Mouse (Mus musculus): Measurements from ENCODE around the gene Klhl40. TPM values are rescaled to one million over a fixed set of nuclear protein-coding genes. Genes with fewer than 3 reads are reported as not detected.
A peak's percentile ranks its signal among the peaks of the same experiment; 100 is the strongest.

Gene Klhl40
- polyA plus RNA-seq, 1 experiment: 0.72 TPM

DNA sequence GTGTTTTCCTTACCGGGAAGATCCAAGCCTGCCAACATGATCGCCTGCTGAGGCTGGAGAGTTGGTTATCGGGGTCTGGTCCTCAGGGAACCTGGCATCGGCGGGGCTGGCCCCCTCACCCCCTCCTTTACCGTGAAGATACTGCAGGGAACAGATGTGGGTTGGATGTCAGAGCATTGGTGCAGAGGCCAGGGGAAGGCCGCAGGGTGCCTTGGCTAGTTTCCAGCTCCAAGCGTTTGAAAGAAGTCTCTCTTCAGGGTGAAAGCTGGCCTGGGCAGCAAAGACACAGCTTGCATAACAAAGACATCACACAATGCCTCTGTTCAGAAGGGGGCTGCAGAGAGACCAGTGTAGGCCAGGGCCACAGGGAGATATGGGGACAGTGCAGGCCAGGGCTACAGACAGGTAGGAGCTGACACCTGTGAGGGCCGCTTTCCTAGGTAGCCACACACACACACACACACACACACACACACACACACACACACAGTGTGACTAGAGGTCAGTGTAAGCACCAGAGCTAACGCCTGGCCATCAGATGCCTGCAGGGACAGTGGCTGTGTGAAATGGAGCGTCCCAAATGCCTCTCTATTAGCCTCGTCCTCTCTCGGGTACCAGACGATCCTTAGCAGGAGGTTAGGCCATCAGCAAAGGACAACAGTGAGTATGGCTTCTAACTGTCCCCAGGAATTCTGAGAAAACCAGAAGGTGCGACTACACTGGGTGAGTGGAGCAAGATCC, 32.8 kb downstream of the Klhl40 start:
- DNase-seq (ENCODE audit: low read depth): peak; percentile 83
- no peak for TF ChIP-seq POLR2A (IDR thresholded peaks at IDR 0.05; ENCODE audit: borderline replicate concordance, extremely low read depth, insufficient read depth, insufficient read length, poor library complexity, severe bottlenecking)
- no peak for TF ChIP-seq CTCF (IDR thresholded peaks at IDR 0.05; ENCODE audit: borderline replicate concordance, extremely low read depth, insufficient read depth, insufficient read length)

DNA sequence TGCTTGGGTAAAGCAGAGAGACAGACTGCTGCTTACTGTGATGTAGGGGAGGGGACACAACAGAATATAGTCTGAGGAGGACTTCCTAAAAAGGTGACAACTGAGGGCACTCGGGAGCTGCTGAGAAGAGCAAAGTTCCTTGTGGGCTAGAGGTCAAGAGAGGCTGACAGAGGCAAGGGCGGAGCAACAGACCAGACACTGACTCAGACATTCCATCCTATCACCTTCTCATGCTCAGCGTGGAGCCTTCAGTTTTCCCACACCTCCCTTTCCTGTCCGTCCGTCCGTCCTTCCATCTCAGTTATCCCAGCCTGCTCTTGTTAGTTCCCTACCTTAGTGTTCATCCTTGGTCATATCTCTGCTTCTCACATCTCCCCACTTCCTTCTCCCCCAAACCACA, 37.8 kb downstream of the Klhl40 start:
- no peak for DNase-seq (ENCODE audit: low read depth)
- TF ChIP-seq CTCF (IDR thresholded peaks at IDR 0.05; ENCODE audit: borderline replicate concordance, extremely low read depth, insufficient read depth, insufficient read length): no peak

DNA sequence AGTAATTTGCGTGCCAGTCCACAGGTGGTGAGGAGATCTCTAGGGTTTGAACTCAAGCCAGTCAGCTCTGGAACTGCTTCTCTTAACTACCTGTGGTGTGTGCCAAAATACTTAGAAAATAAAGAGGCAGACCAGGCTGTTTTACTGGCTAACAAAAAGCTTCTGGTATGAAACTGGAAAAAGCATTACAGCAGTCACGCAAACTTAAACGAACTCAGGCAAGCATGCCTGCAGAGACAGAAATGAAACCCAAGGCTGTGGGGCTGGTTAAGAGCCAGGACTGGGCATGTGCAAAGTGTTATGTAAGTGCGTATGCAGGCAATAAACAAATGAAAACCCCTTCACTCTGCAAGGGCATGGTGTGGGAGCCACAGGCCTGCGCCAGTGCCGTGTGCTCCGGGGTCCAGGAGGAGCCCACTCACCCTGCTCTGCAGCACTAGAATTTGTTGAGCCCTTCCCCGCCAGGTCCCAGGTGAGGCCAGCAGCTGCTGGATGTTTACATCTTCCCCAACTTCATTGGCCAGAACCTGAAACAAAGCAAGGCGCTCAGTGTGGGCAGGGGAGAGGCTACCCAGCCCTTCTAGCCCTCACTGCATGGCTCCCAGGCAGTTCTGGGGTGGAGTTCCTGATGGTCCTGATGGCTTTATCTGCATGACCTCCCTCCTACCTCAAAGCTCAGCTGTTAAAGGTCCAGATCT, 41.8 kb downstream of the Klhl40 start:
- DNase-seq (ENCODE audit: low read depth): peak; percentile 27
- TF ChIP-seq POLR2A (IDR thresholded peaks at IDR 0.05; ENCODE audit: borderline replicate concordance, extremely low read depth, insufficient read depth, insufficient read length, poor library complexity, severe bottlenecking) (no peak), CTCF (IDR thresholded peaks at IDR 0.05; ENCODE audit: borderline replicate concordance, extremely low read depth, insufficient read depth, insufficient read length) (no peak)

DNA sequence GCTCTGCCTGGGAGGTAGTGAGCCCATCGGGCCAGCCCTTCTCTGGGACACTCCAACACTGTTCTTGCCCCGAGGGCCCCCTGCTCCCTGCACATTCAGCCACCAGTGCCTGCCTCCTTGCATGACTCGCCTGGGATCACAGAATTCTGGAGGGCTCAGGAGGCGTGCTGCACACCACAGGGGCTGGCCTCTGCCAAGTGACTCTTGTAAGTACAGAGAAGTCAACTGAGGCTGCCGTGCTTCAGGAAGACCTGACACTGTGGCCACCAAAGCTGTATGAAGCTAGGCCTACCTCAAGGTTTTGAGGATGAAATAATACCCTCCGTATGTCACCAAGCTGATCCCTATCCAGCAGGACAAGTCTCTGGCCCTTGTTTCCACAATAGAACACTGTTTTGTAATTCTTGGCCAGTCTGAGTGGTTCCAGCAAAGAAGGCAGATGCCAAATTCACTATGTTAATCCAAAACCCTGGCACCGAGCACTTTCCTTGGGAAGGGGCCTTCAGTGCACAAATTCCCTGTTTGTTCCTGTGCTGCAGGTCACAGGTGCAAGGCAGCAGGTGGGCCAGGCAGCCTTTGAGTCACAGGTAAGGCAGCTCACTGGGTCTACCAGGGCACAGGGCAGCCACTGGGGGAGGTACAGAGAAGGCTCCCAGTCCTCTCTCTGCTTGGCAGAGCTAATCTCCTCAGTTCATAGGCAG, 42.5 kb downstream of the Klhl40 start:
- DNase-seq (ENCODE audit: low read depth): peak; percentile 60
- TF ChIP-seq POLR2A (IDR thresholded peaks at IDR 0.05; ENCODE audit: borderline replicate concordance, extremely low read depth, insufficient read depth, insufficient read length, poor library complexity, severe bottlenecking) (no peak), CTCF (IDR thresholded peaks at IDR 0.05; ENCODE audit: borderline replicate concordance, extremely low read depth, insufficient read depth, insufficient read length) (no peak)

DNA sequence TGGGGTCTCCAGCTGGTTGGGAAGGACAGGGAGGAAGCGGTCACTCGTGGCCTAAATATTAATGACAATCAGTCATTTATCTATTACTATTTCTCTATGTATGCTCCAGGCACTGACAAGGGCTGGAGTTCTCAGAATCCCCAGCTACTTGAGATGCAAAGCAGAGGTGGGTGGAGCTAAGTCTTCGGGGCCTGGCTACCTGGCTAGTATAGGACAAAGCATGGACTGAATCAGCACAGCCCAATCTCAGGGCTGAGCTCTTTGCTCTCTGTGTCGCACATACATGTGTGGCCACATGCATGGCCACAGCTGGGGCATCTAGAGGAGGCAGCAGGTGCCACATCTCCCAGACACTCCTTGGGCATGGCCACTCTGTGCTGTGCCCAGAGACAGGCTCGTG, 43.4 kb downstream of the Klhl40 start:
- DNase-seq (ENCODE audit: low read depth): no peak
- TF ChIP-seq POLR2A (IDR thresholded peaks at IDR 0.05; ENCODE audit: borderline replicate concordance, extremely low read depth, insufficient read depth, insufficient read length, poor library complexity, severe bottlenecking): no peak
- no peak for TF ChIP-seq CTCF (IDR thresholded peaks at IDR 0.05; ENCODE audit: borderline replicate concordance, extremely low read depth, insufficient read depth, insufficient read length)

DNA sequence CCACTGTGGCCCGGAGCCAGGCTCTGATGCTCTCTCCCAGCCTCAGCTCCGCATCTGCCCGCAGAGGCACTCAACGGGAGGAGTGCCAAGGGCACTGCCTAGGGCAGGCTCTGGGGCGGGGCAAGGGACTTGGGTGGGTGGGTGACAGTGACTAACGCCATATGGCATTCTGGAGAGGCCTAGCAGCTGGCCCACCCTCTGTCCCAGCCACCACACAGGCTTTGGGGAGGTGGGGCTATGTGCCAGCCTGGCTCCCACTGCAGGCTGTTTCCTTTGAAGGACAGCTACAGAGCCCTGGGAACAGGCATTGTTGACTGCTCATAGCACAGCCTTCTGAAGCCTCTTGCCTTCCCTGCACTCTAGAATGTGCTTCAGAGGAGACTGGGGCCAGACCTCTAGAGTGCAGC, 45.2 kb downstream of the Klhl40 start:
- DNase-seq (ENCODE audit: low read depth): peak; percentile 90
- no peak for TF ChIP-seq CTCF (IDR thresholded peaks at IDR 0.05; ENCODE audit: borderline replicate concordance, extremely low read depth, insufficient read depth, insufficient read length)

DNA sequence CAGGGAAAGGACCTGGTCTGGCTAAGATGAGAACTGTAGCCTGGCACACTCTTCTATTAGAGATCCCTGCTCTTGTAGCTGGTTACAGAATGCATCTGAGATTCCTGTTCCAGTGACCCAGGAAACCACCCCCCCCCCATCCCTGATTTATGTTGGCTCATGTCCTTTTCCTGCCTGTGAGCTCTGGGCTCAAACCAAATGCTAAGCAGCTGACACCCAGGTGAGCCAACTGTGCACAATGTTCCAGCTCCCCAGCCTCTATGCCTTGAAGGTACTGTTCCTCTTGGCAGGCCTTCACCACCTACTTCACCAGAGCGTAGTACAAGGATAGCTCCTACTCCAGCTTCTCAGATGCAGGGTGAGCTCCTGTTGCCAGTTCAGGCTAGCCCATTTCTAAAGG, 45.6 kb downstream of the Klhl40 start:
- DNase-seq (ENCODE audit: low read depth): peak; percentile 59
- no peak for TF ChIP-seq POLR2A (IDR thresholded peaks at IDR 0.05; ENCODE audit: borderline replicate concordance, extremely low read depth, insufficient read depth, insufficient read length, poor library complexity, severe bottlenecking)
- TF ChIP-seq CTCF (IDR thresholded peaks at IDR 0.05; ENCODE audit: borderline replicate concordance, extremely low read depth, insufficient read depth, insufficient read length): no peak

DNA sequence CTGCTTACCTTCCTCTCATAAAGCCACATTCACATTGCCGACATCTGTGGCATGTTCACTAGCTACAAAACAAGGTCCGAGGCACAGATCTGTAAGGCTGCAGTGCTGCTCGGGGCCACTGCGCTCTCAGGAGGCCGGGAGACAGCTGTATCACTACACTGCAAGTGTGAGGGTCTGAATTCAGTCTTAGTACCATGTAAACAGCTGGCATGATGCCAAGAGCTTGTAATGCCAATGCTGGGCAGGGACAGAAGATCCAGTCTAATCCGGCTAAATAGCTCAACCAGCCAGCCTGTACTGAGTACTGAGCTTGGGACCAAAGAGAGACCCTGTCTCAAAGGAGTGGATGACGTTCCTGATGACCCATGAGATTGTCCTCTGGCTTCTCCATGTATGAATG, 46.6 kb downstream of the Klhl40 start:
- TF ChIP-seq CTCF (IDR thresholded peaks at IDR 0.05; ENCODE audit: borderline replicate concordance, extremely low read depth, insufficient read depth, insufficient read length) (no peak), POLR2A (IDR thresholded peaks at IDR 0.05; ENCODE audit: borderline replicate concordance, extremely low read depth, insufficient read depth, insufficient read length, poor library complexity, severe bottlenecking) (no peak)
- peak; percentile 88 for DNase-seq (ENCODE audit: low read depth)

DNA sequence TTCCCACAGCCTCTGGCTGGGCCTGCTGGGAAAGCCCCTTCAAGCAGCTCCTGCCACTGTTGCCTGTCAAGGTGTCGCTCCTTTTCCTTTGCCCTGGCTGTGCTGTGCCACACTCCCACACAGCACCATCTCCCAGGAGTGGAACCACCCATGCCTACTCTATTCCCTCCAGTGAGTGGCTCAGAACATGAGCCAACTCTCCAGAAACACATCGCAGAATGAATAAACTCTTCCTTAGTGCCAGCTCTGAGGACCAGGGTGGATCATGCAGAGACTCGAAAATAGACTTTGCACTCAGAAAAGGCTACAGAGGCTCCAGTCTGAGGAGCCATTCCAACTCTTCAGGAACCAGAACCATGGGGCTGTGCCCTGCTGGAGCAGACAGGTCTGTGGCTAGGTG, 48.9 kb downstream of the Klhl40 start:
- DNase-seq (ENCODE audit: low read depth): no peak
- TF ChIP-seq POLR2A (IDR thresholded peaks at IDR 0.05; ENCODE audit: borderline replicate concordance, extremely low read depth, insufficient read depth, insufficient read length, poor library complexity, severe bottlenecking) (no peak), CTCF (IDR thresholded peaks at IDR 0.05; ENCODE audit: borderline replicate concordance, extremely low read depth, insufficient read depth, insufficient read length) (no peak)

DNA sequence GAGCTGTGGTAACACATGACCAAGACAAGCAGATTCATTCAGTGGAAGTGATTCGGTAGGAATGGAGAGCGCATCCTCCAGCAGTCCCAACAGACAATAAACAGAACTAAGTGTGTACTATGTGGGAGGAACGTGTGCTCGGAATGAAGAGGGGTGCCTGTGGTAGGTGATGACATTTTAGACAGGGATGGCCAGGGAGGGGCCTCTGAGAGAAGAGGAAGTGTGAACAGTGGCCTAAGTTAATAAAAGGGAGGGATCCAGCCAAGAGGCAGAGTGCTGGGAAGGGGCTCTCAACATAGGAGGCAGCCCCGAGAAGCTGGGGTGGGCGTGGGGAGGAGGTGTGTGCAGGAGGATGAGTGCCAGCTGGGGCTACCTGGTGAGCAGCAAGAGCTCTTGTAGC, 50.9 kb downstream of the Klhl40 start:
- TF ChIP-seq POLR2A (IDR thresholded peaks at IDR 0.05; ENCODE audit: borderline replicate concordance, extremely low read depth, insufficient read depth, insufficient read length, poor library complexity, severe bottlenecking): no peak
- TF ChIP-seq CTCF (IDR thresholded peaks at IDR 0.05; ENCODE audit: borderline replicate concordance, extremely low read depth, insufficient read depth, insufficient read length): no peak
- no peak for DNase-seq (ENCODE audit: low read depth)

DNA sequence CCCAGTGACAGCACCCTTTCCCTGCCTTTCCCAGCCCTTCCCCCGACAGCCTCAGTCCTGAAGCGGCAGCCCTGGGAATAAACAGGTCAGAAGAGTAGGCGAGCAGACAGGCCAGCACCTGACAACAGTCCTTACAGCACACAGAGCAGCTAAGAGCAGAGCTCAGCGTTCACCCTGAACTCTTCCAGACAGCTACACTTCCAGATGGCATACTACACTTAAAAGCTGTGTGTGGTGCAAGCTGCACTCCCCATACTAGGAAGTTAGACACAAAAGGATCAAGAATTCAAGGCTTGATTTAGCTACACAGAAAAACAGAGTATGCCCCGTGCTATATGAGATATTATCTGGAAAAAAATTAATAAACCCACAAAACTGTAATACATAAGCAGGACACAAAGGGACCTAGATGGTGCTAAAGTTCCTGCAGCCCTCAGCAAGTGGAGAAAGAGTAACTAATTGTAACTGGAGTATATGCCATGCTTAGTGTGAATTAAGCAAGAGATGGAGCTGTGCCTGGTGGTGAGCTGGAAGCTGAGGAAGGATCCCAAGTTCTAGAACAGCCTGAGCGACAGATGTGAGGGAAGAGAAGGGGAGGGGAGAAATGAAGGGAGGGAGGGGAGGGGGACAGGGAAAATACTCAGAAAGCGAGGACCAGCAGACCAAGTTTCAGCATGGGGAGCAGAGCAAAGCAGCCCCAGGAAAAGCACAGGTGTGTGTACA, 52.0 kb downstream of the Klhl40 start:
- DNase-seq (ENCODE audit: low read depth): no peak
- no peak for TF ChIP-seq POLR2A (IDR thresholded peaks at IDR 0.05; ENCODE audit: borderline replicate concordance, extremely low read depth, insufficient read depth, insufficient read length, poor library complexity, severe bottlenecking)

Data from brain, embryonic 14.5 days (tissue).